Mouse (Mus musculus): ENCODE data around the gene Pank1. TPM values are rescaled to one million over a fixed set of nuclear protein-coding genes. Genes with fewer than 3 reads are reported as not detected.

The Pank1 gene
- polyA plus RNA-seq, 1 experiment: 3.0 TPM

DNA sequence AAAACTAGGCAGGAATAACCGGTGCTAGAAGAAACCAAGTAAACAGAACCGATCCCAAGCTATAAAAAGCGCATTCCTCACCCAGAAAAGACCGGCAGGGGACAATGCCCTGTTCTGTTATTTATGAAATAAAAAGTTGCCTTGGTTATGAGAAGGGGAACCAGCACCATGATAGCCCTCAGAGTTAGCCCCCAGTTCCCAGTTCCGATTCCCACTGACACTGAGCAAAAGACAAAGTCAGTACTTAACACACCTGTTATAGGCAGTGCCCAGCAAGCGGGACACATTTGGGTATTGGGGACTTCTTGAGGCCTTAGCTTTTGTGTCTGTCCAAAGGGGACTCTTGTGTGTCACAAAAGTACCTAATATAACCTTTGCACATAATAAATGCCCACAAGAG is 369 bp upstream of the Pank1 start:
- no peak for DNase-seq (ENCODE audit: low read depth)

DNA sequence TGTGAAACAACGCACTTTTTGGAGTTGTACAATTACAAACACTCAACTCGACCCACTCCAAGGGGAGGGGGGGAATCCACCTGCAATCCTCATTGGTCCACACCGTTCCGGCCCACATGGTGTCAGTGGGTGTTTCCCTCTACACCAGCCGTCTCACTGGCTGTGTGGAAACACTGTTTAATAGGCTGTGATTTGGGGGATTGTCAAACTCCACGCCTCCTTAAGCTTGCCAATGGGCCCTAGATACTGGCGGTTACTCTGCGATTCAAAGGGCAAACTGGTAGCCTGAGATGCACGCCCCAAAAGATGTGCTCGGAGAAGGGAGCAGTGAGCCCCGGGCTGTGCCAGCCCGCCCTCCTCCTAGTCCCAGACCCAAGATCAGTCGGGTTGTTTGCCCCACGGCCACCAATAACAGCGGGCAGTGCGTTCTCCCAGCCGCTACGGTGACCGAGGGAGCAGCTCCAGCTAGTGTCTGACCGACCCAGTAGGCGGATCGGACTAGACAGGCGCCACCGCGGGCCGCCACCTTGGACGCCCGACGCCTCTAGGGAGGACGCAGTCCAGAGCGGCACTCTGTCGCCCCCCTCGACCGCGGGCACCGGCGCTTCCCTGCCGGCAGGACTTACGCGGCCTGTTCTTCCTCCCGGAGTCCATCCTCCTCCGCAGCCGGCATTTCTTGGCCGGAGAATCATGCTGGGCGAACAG is 1.2 kb downstream of the Pank1 start:
- peak; percentile 93 for DNase-seq (ENCODE audit: low read depth)

DNA sequence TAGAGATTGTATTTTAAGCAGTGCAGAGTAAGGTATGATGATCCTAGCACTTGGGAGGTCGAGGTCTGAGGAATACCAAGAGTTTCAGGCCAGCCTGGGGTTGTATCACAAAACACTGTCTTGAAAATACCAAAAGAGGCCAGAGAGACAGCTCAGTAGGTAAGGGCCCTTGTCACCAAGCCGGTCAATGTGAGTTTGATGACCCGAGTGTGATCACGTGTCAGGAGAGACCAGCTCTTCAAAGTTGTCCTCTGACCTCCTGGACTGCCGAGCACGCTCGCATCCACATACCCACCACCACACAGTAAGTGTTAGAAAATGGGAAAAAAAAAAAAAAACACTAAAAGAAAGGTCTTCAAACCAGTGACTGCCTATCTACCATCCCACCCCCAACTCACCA is 2.6 kb downstream of the Pank1 start:
- DNase-seq (ENCODE audit: low read depth): no peak

DNA sequence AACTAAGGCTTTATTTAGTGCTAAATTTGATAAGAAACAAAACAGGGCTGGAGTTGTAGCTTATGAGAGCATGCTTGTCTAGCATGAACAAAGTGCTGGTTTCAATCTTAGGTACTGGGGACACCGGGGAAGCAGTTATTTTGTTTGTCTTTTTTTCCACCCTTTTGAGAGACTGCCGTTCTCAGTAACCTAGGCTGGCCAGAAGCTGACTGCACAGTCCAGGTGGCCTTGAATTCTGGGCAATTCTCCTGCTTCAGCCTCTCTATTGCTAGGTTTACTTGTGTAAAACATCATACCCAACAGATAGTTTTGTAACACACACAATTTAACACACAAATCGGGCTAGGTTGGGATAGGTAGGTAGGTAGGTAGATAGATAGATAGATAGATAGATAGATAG is 9.9 kb downstream of the Pank1 start:
- no peak for DNase-seq (ENCODE audit: low read depth)

DNA sequence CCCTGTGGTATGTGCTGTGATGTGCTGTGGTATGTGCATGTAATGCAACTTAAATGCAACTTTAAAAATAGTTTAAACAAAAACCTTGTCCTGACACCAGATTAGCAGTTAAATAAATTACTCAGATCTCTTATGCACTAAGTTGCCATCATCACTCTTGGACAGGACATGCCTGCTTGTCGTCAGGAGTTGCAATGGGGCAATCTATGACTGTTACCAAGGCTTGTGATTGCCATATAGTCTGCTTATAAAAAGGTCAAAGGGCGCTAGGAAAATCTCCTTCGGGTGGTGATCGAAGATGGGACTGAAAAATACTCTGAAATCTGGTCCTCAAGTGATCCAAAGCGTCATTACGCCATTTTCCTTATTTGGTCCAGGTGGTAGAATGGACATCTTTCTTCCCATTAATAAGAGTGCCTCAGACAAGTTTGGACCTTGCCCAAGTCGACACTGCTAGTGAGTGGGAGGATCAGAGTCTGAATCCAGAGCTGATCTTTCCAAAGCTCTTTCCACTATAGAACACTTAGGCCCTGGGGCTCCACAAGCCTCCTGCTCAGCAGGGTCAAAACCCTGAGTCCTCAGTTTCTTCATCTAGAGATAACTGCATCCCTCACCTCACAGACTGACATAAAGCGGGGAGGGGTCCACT is 11.0 kb downstream of the Pank1 start:
- DNase-seq (ENCODE audit: low read depth): peak; percentile 90

DNA sequence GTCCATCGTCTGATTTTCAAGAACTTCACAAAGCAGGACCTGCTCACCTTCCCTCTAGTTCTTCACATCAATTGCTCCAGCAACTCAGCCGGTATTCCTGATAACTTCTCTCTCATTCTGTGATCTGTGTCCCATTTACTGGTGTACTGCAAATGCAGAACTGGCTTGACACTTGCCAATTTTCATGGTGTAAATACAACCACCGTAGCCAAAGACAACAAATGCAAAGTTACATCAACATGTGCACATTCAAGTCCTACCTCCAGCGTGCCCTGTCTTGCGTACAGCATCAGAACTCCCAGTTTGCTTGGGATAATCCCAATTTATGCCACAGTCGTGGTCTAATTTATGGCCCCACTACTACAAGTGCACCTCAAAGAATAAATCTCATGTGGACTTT is 15.5 kb downstream of the Pank1 start:
- no peak for DNase-seq (ENCODE audit: low read depth)

DNA sequence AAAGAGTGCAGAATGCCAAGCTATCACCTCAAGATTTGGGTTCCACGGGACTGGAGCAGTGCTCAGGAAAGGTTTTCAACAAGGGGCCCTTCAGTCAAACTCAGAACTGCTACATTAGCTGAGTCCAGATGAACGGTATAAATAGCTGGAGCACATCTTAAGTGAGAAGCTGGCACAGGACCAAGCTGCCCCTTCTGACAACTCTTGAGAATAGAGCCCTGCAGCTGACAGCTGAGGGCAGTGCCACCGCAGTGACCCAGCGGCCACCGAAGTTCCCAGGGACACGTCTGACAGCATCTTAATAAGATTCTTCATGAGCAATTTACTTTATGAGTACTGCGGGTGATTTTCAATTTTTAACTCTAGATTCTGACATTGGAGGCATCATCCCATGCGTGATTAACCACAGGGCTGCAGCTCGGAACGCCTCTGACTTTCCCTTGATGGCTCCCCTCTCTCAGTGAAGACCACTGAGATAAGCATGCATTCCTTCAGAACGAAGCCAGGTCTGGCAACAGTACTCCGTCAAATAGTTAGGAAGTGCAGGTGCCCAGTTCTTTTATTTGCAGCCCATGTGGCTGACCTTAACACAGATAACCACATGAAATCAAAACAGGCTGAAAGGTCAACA is 23.1 kb downstream of the Pank1 start:
- no peak for DNase-seq (ENCODE audit: low read depth)

DNA sequence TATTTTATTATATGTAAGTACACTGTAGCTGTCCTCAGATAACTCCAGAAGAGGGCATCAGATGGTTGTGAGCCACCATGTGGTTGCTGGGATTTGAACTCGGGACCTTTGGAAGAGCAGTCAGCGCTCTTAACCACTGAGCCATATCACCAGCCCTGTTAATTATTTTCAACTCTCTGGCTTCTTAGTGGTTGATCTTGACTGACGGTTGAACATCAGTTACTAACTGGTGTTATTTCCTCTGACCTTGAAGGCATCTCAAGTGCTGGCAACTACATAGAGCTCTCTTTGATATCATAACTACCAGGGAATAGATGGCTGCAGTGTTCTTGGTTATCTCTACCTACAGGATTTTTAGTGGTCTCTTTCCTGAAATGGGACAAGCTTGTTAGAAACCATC is 28.1 kb downstream of the Pank1 start:
- no peak for DNase-seq (ENCODE audit: low read depth)

DNA sequence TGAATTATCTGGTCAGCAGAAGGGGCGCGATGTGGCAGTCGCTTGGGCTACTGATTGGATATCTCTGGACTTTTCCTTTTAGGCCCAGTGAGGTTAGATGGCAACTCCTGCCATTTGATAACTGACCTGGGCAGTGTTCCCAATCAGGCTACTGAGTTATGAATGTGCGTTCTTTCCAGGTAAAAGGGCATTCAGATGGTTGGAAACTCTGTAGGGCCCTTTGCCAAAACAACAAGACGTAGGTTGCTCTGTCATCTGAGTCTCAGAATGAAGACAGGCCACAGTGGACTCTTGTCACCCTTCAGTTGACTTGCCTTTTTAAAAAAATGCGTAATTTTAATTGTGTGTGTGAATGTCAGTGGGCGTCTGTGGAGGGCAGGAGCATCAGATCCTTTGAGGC is 29.8 kb downstream of the Pank1 start:
- no peak for DNase-seq (ENCODE audit: low read depth)

DNA sequence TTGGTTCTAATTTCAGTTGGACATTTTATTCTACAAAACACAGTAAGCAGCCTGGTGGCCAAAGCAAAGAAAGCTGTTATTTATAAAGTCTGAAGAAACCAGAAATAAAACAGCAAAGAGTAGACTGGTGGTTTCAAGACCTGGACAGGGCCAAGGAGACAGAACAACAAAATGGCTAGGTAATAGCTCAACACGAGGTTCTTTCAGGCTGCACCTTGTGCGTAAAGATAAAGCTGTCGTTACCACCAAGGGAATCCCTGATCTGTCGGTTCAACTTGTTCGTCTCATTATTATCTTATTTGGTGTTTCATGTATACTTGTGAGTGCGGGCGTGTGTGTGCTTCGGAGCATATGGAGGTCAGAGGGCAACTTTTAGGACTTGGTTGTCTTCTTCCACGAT is 31.1 kb downstream of the Pank1 start:
- DNase-seq (ENCODE audit: low read depth): no peak

DNA sequence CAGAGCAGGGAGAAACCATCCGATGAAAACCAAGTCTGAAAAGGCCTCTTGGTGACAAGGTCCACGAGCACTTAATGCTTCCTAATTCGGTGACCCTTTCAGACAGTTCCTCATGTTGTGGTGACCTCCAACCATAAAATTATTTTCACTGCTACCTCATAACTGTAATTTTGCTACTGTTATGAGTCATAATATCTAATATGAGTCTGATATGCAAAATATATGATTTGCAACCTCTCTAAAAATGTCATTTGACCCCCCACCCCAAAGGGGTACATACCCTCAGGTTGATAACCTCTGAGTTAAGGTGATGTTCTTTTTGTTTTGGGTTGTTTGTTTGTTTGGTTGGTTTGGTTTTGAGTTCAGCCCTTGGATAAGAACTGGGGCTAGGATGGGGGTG is 32.2 kb downstream of the Pank1 start:
- no peak for DNase-seq (ENCODE audit: low read depth)

DNA sequence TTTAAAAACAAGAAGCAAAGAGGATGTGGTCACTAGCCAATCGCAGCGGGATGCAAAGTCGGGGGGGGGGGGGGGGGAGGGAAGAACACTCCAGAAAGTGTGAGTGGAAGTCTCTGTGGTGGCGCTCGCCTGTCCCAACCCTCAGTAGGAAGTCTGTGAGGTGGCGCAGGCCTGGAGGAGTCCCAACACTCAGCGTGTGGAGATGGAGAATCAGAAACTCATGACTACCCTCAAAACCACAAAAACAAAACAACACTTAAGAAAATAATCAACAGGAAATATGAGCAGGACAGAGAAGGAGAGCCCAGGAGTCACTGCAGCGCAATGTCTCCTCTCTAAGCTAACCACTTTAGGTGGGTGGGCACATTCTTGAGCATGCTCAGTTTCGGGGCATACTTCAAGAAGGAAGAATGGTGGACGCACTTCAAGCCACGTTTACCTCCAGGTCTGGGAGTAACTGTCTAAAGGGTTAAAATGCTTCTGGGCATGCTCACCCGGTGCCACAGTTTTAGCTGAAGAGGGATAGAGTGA is 32.7 kb downstream of the Pank1 start:
- DNase-seq (ENCODE audit: low read depth): no peak

DNA sequence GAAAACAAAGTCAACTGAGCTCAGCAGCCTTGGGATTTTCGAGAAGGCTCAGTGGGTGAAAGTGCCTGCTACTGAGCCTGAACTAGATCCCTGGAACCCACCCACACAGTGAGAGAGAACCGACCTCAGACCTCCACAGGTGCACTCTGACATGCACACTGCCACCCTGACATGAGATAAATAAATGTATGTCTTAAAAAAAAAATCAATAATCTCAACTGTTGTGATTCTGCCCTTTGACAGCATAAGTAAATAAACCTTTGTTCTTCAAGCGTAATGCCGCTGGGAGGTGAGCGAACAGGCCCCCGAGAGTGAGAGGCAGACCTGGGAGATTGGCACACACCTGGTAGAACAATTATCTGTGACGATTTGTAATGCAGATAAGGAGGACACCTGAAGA is 33.2 kb downstream of the Pank1 start:
- DNase-seq (ENCODE audit: low read depth): no peak

DNA sequence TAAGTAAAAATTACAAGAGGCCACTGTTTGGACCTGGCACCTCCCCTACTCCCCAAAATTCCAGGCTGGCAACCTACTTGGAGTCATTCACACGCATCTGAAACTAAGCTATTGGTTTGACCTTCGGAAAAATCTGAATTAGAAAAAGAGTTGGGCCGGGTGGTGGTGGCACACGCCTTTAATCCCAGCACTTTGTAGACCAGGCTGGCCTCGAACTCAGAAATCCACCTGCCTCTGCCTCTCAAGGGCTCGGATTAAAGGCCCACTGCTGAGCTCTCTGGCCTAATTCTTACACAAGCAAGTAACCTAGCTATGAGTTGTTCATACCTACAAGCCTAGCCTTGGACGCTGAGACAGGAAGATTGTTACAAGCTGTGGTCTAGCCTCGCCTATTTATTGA is 33.9 kb downstream of the Pank1 start:
- DNase-seq (ENCODE audit: low read depth): no peak

DNA sequence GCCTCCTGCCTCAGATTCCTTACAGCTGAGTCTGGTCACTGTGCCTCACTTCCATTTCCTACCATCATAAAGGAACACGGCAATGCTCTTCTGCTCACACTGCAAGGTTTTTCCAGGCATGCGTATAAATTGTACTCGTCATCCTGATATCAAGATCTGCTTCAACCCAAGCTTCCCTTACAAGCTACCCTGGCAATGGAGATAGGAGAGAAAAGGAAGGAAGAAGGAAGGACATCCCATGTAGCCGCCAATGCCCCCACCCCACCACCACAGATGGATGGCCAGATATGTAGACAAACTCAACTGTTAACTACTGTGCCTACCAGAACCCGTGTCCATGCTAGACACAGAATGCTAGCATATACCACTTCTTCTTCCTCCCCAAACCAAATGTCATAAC is 34.5 kb downstream of the Pank1 start:
- DNase-seq (ENCODE audit: low read depth): no peak

DNA sequence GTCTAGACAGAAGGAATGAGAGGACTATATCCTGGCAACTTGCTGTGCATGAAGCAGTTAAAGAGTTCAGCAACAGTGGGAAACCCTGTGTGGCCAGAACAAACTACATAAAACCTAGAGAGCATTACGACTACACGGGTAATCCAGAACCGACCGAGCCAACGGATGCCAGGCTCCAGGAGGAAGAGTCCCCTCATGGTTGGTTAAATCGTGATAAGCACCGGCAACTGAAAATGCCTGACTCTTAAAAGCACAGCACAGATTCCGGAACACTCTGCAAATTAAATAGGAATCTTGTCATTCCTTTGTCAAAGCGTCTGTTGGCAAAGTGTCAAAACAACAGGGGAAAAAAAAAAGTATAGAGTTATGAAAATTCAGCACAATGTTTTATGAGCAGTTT is 35.2 kb downstream of the Pank1 start:
- DNase-seq (ENCODE audit: low read depth): no peak

DNA sequence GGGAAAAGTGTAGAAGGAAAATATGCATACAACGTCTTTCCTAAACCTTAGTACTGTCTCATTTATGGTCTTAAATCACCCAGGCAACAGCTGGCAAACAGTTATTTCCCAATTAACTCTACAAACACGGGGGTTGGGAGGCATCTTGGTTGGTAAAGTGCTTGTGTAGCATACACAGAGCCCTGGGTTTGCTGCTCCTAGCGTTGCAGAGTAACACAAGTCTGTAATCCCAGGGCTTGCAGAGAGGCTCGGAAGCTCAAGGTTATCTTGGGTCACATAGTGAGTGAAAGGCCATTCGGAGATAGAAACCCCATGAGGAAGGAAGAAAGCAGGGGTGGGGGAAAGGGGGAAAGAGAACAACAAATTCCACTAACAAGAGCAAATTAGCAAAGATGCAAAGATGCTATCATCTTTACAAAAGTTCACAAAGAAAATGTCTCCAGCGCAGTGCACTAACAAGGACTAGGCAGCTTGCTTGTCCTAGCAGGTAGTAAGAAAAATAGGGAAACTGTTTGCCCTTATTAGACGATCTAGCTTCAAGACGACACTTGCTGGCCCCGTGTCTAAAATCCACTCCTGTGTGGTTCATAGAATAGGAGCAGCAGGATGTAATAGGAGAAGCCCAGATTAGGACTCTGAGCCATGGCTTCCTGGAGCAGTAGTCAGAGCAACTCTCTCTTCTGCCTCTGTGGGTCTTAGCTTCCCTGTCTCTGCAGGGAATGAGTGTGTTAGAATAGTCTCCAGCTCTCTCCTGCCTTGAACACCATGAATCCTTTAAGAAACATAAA is 37.3 kb downstream of the Pank1 start:
- DNase-seq (ENCODE audit: low read depth): no peak

DNA sequence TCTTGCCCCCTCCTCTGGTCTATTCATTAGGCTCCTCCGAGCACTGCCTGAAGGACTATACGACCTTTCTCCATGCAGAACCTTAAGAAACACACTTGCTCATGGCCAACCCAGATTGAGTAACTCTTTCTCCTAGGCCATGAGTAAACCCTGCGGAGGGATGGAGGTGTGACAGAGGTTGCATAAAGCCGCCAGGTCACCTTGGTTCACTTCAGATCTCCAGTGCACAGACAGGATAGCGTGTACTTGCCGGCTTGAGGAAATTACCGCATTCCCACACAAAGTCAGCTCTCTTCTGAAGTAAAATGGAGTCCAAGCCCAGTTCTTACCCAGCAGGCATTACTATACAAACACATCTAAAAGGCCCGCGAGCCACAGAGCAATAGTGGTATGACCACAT is 40.6 kb downstream of the Pank1 start:
- peak; percentile 94 for DNase-seq (ENCODE audit: low read depth)

DNA sequence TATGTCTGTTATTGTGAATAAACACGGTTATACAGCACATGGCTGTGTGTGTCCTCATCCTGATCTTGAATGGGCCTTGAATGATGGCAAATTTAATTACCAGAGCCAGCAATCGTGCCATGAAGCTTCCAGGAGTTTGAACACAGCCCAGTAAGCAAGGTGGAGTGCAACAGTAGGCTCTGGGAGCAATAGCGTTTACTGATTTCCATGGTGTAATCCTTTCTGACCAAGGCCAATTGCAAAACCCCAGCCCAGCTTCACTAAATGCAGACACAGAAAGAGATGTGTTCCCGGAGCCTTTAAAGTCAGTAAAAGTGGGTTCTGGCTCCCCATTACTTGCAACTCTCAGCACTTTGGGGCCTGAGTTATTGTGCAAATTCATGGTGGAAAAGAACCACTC is 47.6 kb downstream of the Pank1 start:
- DNase-seq (ENCODE audit: low read depth): no peak

DNA sequence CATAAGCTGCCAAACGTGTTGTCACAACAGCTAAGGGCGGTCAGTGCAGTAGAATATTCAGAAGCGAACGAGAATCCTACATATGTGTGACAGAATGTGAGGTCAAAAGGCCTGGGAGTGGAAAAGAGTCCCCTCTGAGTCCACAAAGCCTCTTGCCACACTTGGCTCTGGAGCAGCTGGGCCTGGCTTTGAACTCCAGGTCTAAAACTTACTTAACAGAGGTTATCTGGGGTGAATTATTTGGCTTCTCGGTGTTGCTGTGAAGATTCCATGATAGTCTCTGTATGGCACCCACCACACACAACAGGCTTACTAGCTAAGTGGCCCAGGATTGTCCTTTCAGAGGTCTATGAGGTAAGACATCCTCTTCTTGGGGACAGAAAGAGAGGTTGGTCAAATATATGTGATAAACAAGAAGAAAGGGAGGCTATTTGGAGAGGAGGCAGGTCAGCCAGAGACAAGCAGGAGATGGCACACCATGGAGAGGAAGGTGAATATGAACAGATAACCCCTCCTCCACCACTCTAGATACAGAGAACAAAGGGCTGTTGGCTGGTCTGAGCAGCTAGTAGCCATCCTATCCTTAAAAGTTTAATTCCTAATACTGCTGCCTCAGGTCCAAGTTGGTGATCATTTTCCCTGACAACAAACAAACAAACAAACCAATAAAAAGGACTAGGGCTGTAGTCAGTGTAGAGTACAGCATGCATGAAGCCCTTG is 51.2 kb downstream of the Pank1 start:
- DNase-seq (ENCODE audit: low read depth): no peak

DNA sequence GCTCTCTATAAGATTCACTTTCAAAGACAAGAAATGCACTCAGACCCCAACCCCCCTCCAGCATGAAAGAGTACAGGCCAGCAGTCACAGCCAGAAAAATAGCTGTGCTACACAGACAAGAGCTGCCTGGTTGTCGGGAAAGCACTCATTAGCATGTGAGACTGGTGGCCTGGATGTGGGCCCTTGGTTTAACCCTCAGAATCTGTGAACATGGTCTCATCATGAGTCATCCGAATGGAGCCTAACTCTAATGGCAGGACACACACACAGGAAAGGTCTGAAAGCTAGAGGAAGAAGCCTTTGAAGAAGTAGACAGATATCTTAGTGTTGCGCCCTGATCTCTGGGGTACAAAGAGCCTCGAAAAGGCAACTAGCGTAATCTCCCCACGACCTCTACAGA is 51.8 kb downstream of the Pank1 start:
- no peak for DNase-seq (ENCODE audit: low read depth)

Measured in gonadal fat pad, adult 2 months (tissue).